Mouse (Mus musculus) MEL (cell line): Measurements from ENCODE around the gene P2ry10b.

Source experiments
- CTCF ChIP-seq, 3 experiments: IDR thresholded peaks in 2 of 3; conservative IDR thresholded peaks in 1 of 3; 2 replicates each; pipeline ENCODE4 v1.5.1; 2011 to 2012; ENCODE audit warnings: low read length in 3 of 3, low read depth in 2 of 3, mild to moderate bottlenecking in 2 of 3, improper control_type of control experiment in 1 of 3, inconsistent platforms in 1 of 3, mixed read lengths in 1 of 3, moderate library complexity in 1 of 3; ENCODE audit not compliant: control insufficient read depth in 1 of 3, insufficient read depth in 1 of 3, poor library complexity in 1 of 3, severe bottlenecking in 1 of 3
- EP300 ChIP-seq, 2 experiments: IDR thresholded peaks; 2 replicates each; pipeline ENCODE4 v1.6.1; 2011; ENCODE audit warnings: improper control_type of control experiment in 2 of 2, low read length in 2 of 2, low read depth in 1 of 2, mild to moderate bottlenecking in 1 of 2
- NRF1 ChIP-seq: IDR thresholded peaks from 2 replicates; pipeline ENCODE4 v1.6.1; 2014; ENCODE audit warnings: low read depth, mild to moderate bottlenecking, inconsistent platforms, low read length, improper control_type of control experiment, moderate library complexity; ENCODE audit not compliant: poor library complexity, insufficient read depth, severe bottlenecking
- POLR2A ChIP-seq, 2 experiments: IDR thresholded peaks; 2 replicates each; pipeline ENCODE4 v1.6.1; 2011 to 2012; ENCODE audit warnings: low read length in 2 of 2, mild to moderate bottlenecking in 2 of 2, control low read depth in 1 of 2, improper control_type of control experiment in 1 of 2, low read depth in 1 of 2, moderate library complexity in 1 of 2; ENCODE audit not compliant: control insufficient read depth in 1 of 2, insufficient read depth in 1 of 2, poor library complexity in 1 of 2
- POLR2AphosphoS2 ChIP-seq: IDR thresholded peaks from 2 replicates; pipeline ENCODE4 v1.6.1; 2011; ENCODE audit warnings: low read length, improper control_type of control experiment
- TAL1 ChIP-seq: IDR thresholded peaks from 2 replicates; pipeline ENCODE4 v1.6.1; 2012; ENCODE audit warnings: mild to moderate bottlenecking, inconsistent platforms, low read length, moderate library complexity, mixed read lengths

- no peak for TF ChIP-seq TAL1
- peak in 1 of 3 experiments; percentile 58; a peak in 3 of 6 replicates for TF ChIP-seq CTCF (IDR thresholded peaks at IDR 0.05 in 2 of 3, conservative IDR thresholded peaks at IDR 0.05 in 1 of 3; ENCODE audit: control insufficient read depth in 1 of 3, insufficient read depth in 1 of 3, low read depth in 2 of 3, low read length in 3 of 3, poor library complexity in 1 of 3, severe bottlenecking in 1 of 3)
- no peak for TF ChIP-seq EP300 (IDR thresholded peaks at IDR 0.05; ENCODE audit: low read depth in 1 of 2, low read length in 2 of 2)
- TF ChIP-seq POLR2A (IDR thresholded peaks at IDR 0.05; ENCODE audit: control insufficient read depth in 1 of 2, insufficient read depth in 1 of 2, low read depth in 1 of 2, low read length in 2 of 2, poor library complexity in 1 of 2) = no peak
- no peak for TF ChIP-seq POLR2AphosphoS2
- TF ChIP-seq NRF1 = no peak
Observed at GRCm38 (mm10) chrX:107168281-107168680, 19.6 kb downstream of the P2ry10b start.
